Mouse (Mus musculus) frontal cortex, postnatal 14 days (tissue): ENCODE data around the gene E130114P18Rik.
A peak's percentile ranks its signal among the peaks of the same experiment; 100 is the strongest.

Experiments used
- DNase-seq, 2 experiments: peaks; one replicate each; pipeline ENCODE4 v3.0.0; 2022; ENCODE audit warnings: low spot score in 2 of 2

The E130114P18Rik gene

GRCm38 (mm10) chr4:97776388-97777080, 1.3 kb downstream of the E130114P18Rik start:
- no peak for DNase-seq

- no peak for DNase-seq
Measured at GRCm38 (mm10) chr4:97775494-97776265, 2.2 kb downstream of the E130114P18Rik start.

GRCm38 (mm10) chr4:97775059-97775458, 2.8 kb downstream of the E130114P18Rik start:
- peak in 1 of 2 experiments; percentile 41 for DNase-seq

- no peak for DNase-seq
Measured at GRCm38 (mm10) chr4:97774446-97774950, 3.4 kb downstream of the E130114P18Rik start.

GRCm38 (mm10) chr4:97773791-97774190, 4.1 kb downstream of the E130114P18Rik start:
- no peak for DNase-seq

GRCm38 (mm10) chr4:97773110-97773593, 4.7 kb downstream of the E130114P18Rik start:
- DNase-seq, result peak; percentile 77 to 80

GRCm38 (mm10) chr4:97772641-97773040, 5.2 kb downstream of the E130114P18Rik start, which contains the start of gene Nfia:
Gene Nfia (plus strand): TSS chr4:97772734.
- no peak for DNase-seq

GRCm38 (mm10) chr4:97772084-97772484, 5.8 kb downstream of the E130114P18Rik start:
- peak; percentile 92 to 94 for DNase-seq

GRCm38 (mm10) chr4:97771426-97771825, 6.5 kb downstream of the E130114P18Rik start:
- no peak for DNase-seq

- DNase-seq, result no peak
Measured at GRCm38 (mm10) chr4:97769861-97770260, 8.0 kb downstream of the E130114P18Rik start.

- no peak for DNase-seq
Measured at GRCm38 (mm10) chr4:97767516-97767915, 10.4 kb downstream of the E130114P18Rik start.

- no peak for DNase-seq
Measured at GRCm38 (mm10) chr4:97767025-97767424, 10.9 kb downstream of the E130114P18Rik start.

- no peak for DNase-seq
Measured at GRCm38 (mm10) chr4:97766100-97766499, 11.8 kb downstream of the E130114P18Rik start.

- DNase-seq, result no peak
Measured at GRCm38 (mm10) chr4:97765341-97766020, 12.4 kb downstream of the E130114P18Rik start.

- DNase-seq, result no peak
Measured at GRCm38 (mm10) chr4:97764616-97765015, 13.3 kb downstream of the E130114P18Rik start.

GRCm38 (mm10) chr4:97758661-97759060, 19.2 kb downstream of the E130114P18Rik start:
- no peak for DNase-seq

GRCm38 (mm10) chr4:97757978-97758461, 19.9 kb downstream of the E130114P18Rik start:
- DNase-seq, result peak in 1 of 2 experiments; percentile 37

GRCm38 (mm10) chr4:97757207-97757977, 20.5 kb downstream of the E130114P18Rik start:
- peak; percentile 47 to 57 for DNase-seq

GRCm38 (mm10) chr4:97754241-97754640, 23.6 kb downstream of the E130114P18Rik start:
- DNase-seq, result no peak

GRCm38 (mm10) chr4:97753521-97753920, 24.4 kb downstream of the E130114P18Rik start:
- no peak for DNase-seq
